Mouse (Mus musculus) midbrain, embryonic 10.5 days (tissue): ENCODE measurements around the gene P4ha1. TPM values are rescaled to one million over a fixed set of nuclear protein-coding genes. Genes with fewer than 3 reads are reported as not detected.

Experiments used
- polyA plus RNA-seq: library from polyadenylated mRNA; unstranded; fragments of >200 nt; fragmentation: Nextera tagmentation; extraction: Ambion mirVana; gene quantifications from 2 replicates; pipeline ENCODE4 v1.2.1, GENCODE M21; 2016

The P4ha1 gene
- polyA plus RNA-seq, 1 experiment from 2014 or later: 50.9 TPM

Other genes starting within 250 kb of the P4ha1 start
- gene Sept10, start 101.4 kb upstream of the P4ha1 start, polyA plus RNA-seq: 23.6 and 27.7 TPM in 2 replicates
- 13.3 and 15.7 TPM in 2 replicates for gene Sowahc, start 101.3 kb upstream of the P4ha1 start, polyA plus RNA-seq
- 11.5 and 14.1 TPM in 2 replicates for gene Gm10273, start 72.3 kb downstream of the P4ha1 start, polyA plus RNA-seq
- gene Pla2g12b, start 80.4 kb downstream of the P4ha1 start, polyA plus RNA-seq: not detected in 2 replicates
- 0.40 and 1.00 TPM in 2 replicates for gene Oit3, start 118.5 kb downstream of the P4ha1 start, polyA plus RNA-seq